Mouse (Mus musculus) thymus, adult 2 months (tissue): ENCODE measurements around the gene Slc9a3r1.

Experiments used
- CTCF ChIP-seq: fragments of 200-500 bp; IDR thresholded peaks from 2 replicates; pipeline ENCODE4 v1.5.1; 2012; ENCODE audit warnings: mild to moderate bottlenecking, control low read depth, low read length, moderate library complexity, borderline replicate concordance; ENCODE audit not compliant: control insufficient read depth, poor library complexity, insufficient read depth; ENCODE audit errors: extremely low read depth
- POLR2A ChIP-seq: fragments of 200-500 bp; IDR thresholded peaks from 2 replicates; pipeline ENCODE4 v1.6.1; 2012; ENCODE audit warnings: mild to moderate bottlenecking, low read length, control low read depth, moderate library complexity; ENCODE audit not compliant: control insufficient read depth, poor library complexity, insufficient read depth; ENCODE audit errors: extremely low read depth

DNA sequence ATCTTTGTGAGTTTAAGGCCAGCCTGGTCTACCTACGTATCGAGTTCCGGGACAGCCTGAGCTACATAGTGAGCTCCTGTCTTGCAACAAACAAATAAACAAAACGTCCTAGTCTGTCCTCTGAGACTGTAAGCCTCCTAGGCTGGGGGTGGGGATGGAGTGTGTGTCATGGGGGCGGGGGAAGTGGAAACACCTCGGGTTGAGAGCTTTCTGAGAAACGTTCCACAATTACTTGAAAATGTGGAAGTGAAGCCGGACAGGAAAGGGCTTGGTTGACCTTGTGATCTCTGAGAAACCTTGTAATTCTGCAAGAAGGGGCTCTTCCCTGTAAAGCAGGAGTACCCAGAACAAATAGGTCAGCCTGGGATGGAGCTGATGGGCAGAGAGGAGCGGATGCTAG lies 43.7 kb upstream of the Slc9a3r1 start:
- TF ChIP-seq CTCF, result no peak
- TF ChIP-seq POLR2A, result no peak
